Mouse (Mus musculus) liver, postnatal 0 days (tissue): ENCODE data around the gene Khk.

Experiments used
- CTCF ChIP-seq: sonication (generic); IDR thresholded peaks from 2 replicates; pipeline ENCODE4 v1.5.1; 2016; ENCODE audit warnings: antibody characterized with exemption, low read depth
- EP300 ChIP-seq: IDR thresholded peaks from 2 replicates; pipeline ENCODE4 v1.6.1; 2016; ENCODE audit warnings: antibody characterized with exemption, low read depth, mild to moderate bottlenecking

DNA sequence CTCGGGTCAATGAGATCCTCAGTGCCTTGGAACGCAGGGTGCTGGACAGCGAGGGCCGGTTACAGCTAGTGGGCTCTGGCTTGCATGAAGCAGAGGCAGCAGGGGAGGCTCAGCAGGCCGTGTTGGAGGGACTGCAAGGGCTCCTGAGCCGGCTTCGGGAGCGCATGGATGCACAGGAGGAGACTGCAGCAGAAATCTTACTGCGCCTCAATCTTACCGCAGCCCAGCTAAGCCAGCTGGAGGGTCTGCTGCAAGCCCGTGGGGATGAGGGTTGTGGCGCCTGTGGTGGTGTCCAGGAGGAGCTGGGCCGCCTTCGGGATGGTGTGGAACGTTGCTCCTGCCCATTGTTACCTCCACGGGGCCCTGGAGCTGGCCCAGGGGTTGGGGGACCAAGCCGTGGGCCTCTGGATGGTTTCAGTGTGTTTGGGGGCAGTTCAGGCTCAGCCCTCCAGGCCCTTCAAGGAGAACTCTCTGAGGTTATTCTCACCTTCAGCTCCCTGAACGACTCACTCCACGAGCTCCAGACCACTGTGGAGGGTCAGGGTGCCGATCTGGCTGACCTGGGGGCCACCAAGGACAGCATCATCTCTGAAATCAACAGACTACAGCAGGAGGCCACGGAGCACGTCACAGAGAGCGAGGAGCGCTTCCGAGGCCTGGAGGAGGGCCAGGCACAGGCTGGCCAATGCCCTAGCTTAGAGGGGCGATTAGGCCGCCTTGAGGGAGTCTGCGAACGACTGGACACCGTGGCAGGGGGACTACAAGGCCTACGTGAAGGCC, 3.1 kb upstream of the Khk start:
- TF ChIP-seq CTCF (no peak), EP300 (no peak)
